Mouse (Mus musculus): Measurements from ENCODE around the gene Hcn1.

- TF ChIP-seq POLR2AphosphoS2 (IDR thresholded peaks at IDR 0.05; ENCODE audit: low read length) = no peak
- no peak for TF ChIP-seq ZC3H11A (IDR thresholded peaks at IDR 0.05; ENCODE audit: low read depth, low read length)
- no peak for TF ChIP-seq UBTF (IDR thresholded peaks at IDR 0.05; ENCODE audit: borderline replicate concordance, insufficient read depth, low read depth, low read length)
- no peak for TF ChIP-seq CTCF (IDR thresholded peaks at IDR 0.05 in 2 of 3, conservative IDR thresholded peaks at IDR 0.05 in 1 of 3; ENCODE audit: control insufficient read depth in 1 of 3, insufficient read depth in 1 of 3, low read depth in 2 of 3, low read length in 3 of 3, poor library complexity in 1 of 3, severe bottlenecking in 1 of 3)
- no peak for TF ChIP-seq POLR2A (IDR thresholded peaks at IDR 0.05; ENCODE audit: control insufficient read depth in 1 of 2, insufficient read depth in 1 of 2, low read depth in 1 of 2, low read length in 2 of 2, poor library complexity in 1 of 2)
- TF ChIP-seq CHD1 (IDR thresholded peaks at IDR 0.05; ENCODE audit: low read depth, low read length) = no peak
- TF ChIP-seq TCF12 (IDR thresholded peaks at IDR 0.05; ENCODE audit: low read depth, low read length) = no peak
- no peak for TF ChIP-seq RAD21 (IDR thresholded peaks at IDR 0.05; ENCODE audit: low read depth, low read length)
Observed at GRCm38 (mm10) chr13:117595183-117595532, 7.0 kb upstream of the Hcn1 start.
